In genomic region chr4:34883366-34884029, GRCm38 (mm10) we compare ENCODE assay signal across 8 mouse cellular contexts. TPM values are rescaled to one million over a fixed set of nuclear protein-coding genes. Genes with fewer than 3 reads are reported as not detected.
DNase-seq lines count a peak whose midpoint lies in the region; ATAC-seq and TF ChIP-seq lines count a peak whose summit lies in the region.

No protein-coding gene starts in this region.

- dilution Hi-C loops in CH12.LX (cut with MboI; ENCODE audit: extremely low pct_ligation_motif_present, extremely low pct_unique_long_range_greater_than_20kb, low sequenced_read_pairs), result no loop called here

- no peaks in the 10 kb centered on the region for H3K36me3 ChIP-seq in CH12.LX (replicated peaks in 1 of 2; ENCODE audit: control insufficient read depth in 1 of 2, insufficient read depth in 1 of 2, low read length in 1 of 2)
- no peaks in the 10 kb centered on the region for H3K36me3 ChIP-seq in forebrain, embryonic 14.5 days (ENCODE audit: control insufficient read depth, insufficient read depth, low read length)
- H3K36me3 ChIP-seq in liver, embryonic 14.5 days (replicated peaks; ENCODE audit: control insufficient read depth, insufficient read depth, low read depth), result no peaks in the 10 kb centered on the region

- no peak for TF ChIP-seq EP300 in CH12.LX (IDR thresholded peaks at IDR 0.05; ENCODE audit: low read length)
- TF ChIP-seq EP300 in liver, embryonic 14.5 days (IDR thresholded peaks at IDR 0.05; ENCODE audit: low read depth), result no peak

- no peak for TF ChIP-seq RAD21 in CH12.LX (IDR thresholded peaks at IDR 0.05; ENCODE audit: low read depth, low read length)

- no peaks in the 10 kb centered on the region for H3K9me3 ChIP-seq in CH12.LX (replicated peaks; ENCODE audit: low read length)
- H3K9me3 ChIP-seq in forebrain, embryonic 14.5 days (replicated peaks; ENCODE audit: control insufficient read depth, low read length), result no peaks in the 10 kb centered on the region
- no peaks in the 10 kb centered on the region for H3K9me3 ChIP-seq in liver, embryonic 14.5 days (ENCODE audit: control insufficient read depth, low read length)

- ATAC-seq in forebrain, embryonic 14.5 days, result no peak
- no peak for ATAC-seq in liver, embryonic 14.5 days (ENCODE audit: insufficient read depth)
- ATAC-seq in monocyte, adult 5-6 weeks (replicated peaks; ENCODE audit: insufficient number of reproducible peaks, low FRiP score, low TSS enrichment, poor library complexity, severe bottlenecking), result no peak
- ATAC-seq in cerebellum, adult (ENCODE audit: insufficient number of reproducible peaks, low FRiP score, low TSS enrichment), result no peak

- peaks cover 4 to 31% of the 10 kb centered on the region in 2 experiments; a peak in 3 of 4 replicates for H3K4me1 ChIP-seq in CH12.LX (ENCODE audit: control insufficient read depth in 1 of 2, insufficient read depth in 2 of 2)
- peaks cover 18% of the 10 kb centered on the region for H3K4me1 ChIP-seq in forebrain, embryonic 14.5 days (ENCODE audit: control insufficient read depth, insufficient read depth, low read length)
- peaks cover 16 to 17% of the 10 kb centered on the region in 2 experiments for H3K4me1 ChIP-seq in liver, embryonic 14.5 days (replicated peaks; ENCODE audit: control insufficient read depth in 2 of 2, insufficient read depth in 2 of 2, low read length in 1 of 2)

- intact Hi-C loops in heart, postnatal 25 days (cut with DNase I), result loop anchor here (2.0 to 10.0 kb wide), 4 partner anchors 71 to 329 kb away; partner anchors contain the start of genes Akirin2, Orc3 and Rars2

- no peaks in the 10 kb centered on the region for H3K27me3 ChIP-seq in CH12.LX (replicated peaks)
- no peaks in the 10 kb centered on the region for H3K27me3 ChIP-seq in forebrain, embryonic 14.5 days (replicated peaks; ENCODE audit: control insufficient read depth, insufficient read depth, low read length)
- H3K27me3 ChIP-seq in liver, embryonic 14.5 days (ENCODE audit: control insufficient read depth, insufficient read depth, low read length), result no peaks in the 10 kb centered on the region

- peak overlapping the region; percentile 57; the same call in 1 of the 2 replicates for H3K4me2 ChIP-seq in CH12.LX (ENCODE audit: insufficient read depth, low read depth, poor library complexity, severe bottlenecking)
- H3K4me2 ChIP-seq in forebrain, embryonic 14.5 days (ENCODE audit: low read length), result peak overlapping the region; percentile 54
- H3K4me2 ChIP-seq in liver, embryonic 14.5 days (ENCODE audit: low read depth), result peak overlapping the region; percentile 86

- in situ Hi-C loops in CH12.LX (cut with MboI; ENCODE audit: low pct_ligation_motif_present, low pct_unique_long_range_greater_than_20kb, low sequenced_read_pairs), result no loop called here

- H3K79me2 ChIP-seq in CH12.LX (replicated peaks; ENCODE audit: control insufficient read depth, extremely low read depth, insufficient read depth, poor library complexity, severe bottlenecking), result peaks cover 38% of the 10 kb centered on the region

- WGBS in forebrain, embryonic 14.5 days, result 52% methylated on average over 16 of the region's 16 CpGs
- 50% methylated on average over 16 of the region's 16 CpGs for WGBS in liver, embryonic 14.5 days (ENCODE audit: insufficient replicate concordance)

- peak overlapping the region; percentile 69 to 97 (median 88) for H3K4me3 ChIP-seq in CH12.LX (replicated peaks in 1 of 3; ENCODE audit: low read depth in 2 of 3, low read length in 2 of 3, poor library complexity in 1 of 3)
- peak overlapping the region; percentile 96 for H3K4me3 ChIP-seq in forebrain, embryonic 14.5 days (ENCODE audit: low read depth, low read length)
- peak overlapping the region; percentile 86 to 98; a peak in 3 of 4 replicates for H3K4me3 ChIP-seq in liver, embryonic 14.5 days (ENCODE audit: insufficient read depth in 1 of 2, low read depth in 2 of 2, low read length in 2 of 2)

- peak; percentile 72 for DNase-seq in heart, adult 11 months
- no peak for DNase-seq in heart, postnatal 25 days (ENCODE audit: low spot score)
- DNase-seq in CH12.LX (ENCODE audit: extremely low read depth), result no peak
- DNase-seq in forebrain, embryonic 14.5 days (ENCODE audit: low spot score), result peak; percentile 25
- DNase-seq in liver, embryonic 14.5 days (ENCODE audit: low read depth in 3 of 3, low spot score in 3 of 3), result no peak
- no peak for DNase-seq in adrenal gland, postnatal 25 days

- no peak overlapping the region for H3K27ac ChIP-seq in CH12.LX (ENCODE audit: insufficient read depth, low read depth)
- H3K27ac ChIP-seq in forebrain, embryonic 14.5 days (ENCODE audit: low read depth, low read length), result peak overlapping the region; percentile 99
- peak overlapping the region; percentile 43 for H3K27ac ChIP-seq in liver, embryonic 14.5 days

- no peak for TF ChIP-seq CTCF in CH12.LX (conservative IDR thresholded peaks at IDR 0.05 in 1 of 2, IDR thresholded peaks at IDR 0.05 in 1 of 2; ENCODE audit: low read depth in 2 of 2, low read length in 2 of 2)
- no peak for TF ChIP-seq CTCF in liver, embryonic 14.5 days (IDR thresholded peaks at IDR 0.05; ENCODE audit: low read depth)

- TF ChIP-seq POLR2A in CH12.LX (IDR thresholded peaks at IDR 0.05; ENCODE audit: low read depth, low read length), result no peak

- H3K9ac ChIP-seq in CH12.LX (ENCODE audit: insufficient read depth, low read depth), result peak overlapping the region; percentile 93
- H3K9ac ChIP-seq in forebrain, embryonic 14.5 days (ENCODE audit: low read length), result peak overlapping the region; percentile 100
- H3K9ac ChIP-seq in liver, embryonic 14.5 days (replicated peaks), result peak overlapping the region; percentile 87

TF ChIP-seq in CH12.LX, 34 proteins besides CTCF, POLR2A, EP300 and RAD21:
- TF ChIP-seq ZMIZ1 (IDR thresholded peaks at IDR 0.05; ENCODE audit: low read depth, low read length), result no peak
- no peak for TF ChIP-seq CHD2 (IDR thresholded peaks at IDR 0.05; ENCODE audit: low read length)
- TF ChIP-seq ZNF384 (IDR thresholded peaks at IDR 0.05; ENCODE audit: low read depth, low read length), result no peak
- no peak for TF ChIP-seq USF1 (IDR thresholded peaks at IDR 0.05; ENCODE audit: low read depth, low read length)
- no peak for TF ChIP-seq ETS1 (conservative IDR thresholded peaks at IDR 0.05; ENCODE audit: low read depth, low read length)
- TF ChIP-seq SIN3A (IDR thresholded peaks at IDR 0.05; ENCODE audit: low read length), result no peak
- TF ChIP-seq MAZ (IDR thresholded peaks at IDR 0.05; ENCODE audit: low read depth, low read length), result no peak
- TF ChIP-seq NRF1 (IDR thresholded peaks at IDR 0.05; ENCODE audit: low read depth, low read length), result no peak
- no peak for TF ChIP-seq MAX (IDR thresholded peaks at IDR 0.05; ENCODE audit: low read length)
- no peak for TF ChIP-seq MEF2A (IDR thresholded peaks at IDR 0.05; ENCODE audit: borderline replicate concordance, low read depth, low read length)
- TF ChIP-seq HCFC1 (IDR thresholded peaks at IDR 0.05; ENCODE audit: low read depth, low read length), result no peak
- no peak for TF ChIP-seq ZKSCAN1 (IDR thresholded peaks at IDR 0.05; ENCODE audit: borderline replicate concordance, low read depth, low read length)
- no peak for TF ChIP-seq IRF4 (IDR thresholded peaks at IDR 0.05; ENCODE audit: low read depth, low read length)
- TF ChIP-seq MXI1 (IDR thresholded peaks at IDR 0.05; ENCODE audit: low read depth, low read length), result no peak
- TF ChIP-seq JUN (IDR thresholded peaks at IDR 0.05; ENCODE audit: insufficient read depth, low read depth, low read length), result no peak
- TF ChIP-seq ZC3H11A (IDR thresholded peaks at IDR 0.05; ENCODE audit: low read depth, low read length), result no peak
- no peak for TF ChIP-seq PAX5 (IDR thresholded peaks at IDR 0.05; ENCODE audit: low read length)

RNA-seq across cellular contexts. Expression of gene Zfp292, which starts 0.7 kb away (rescaled TPM):
- total RNA-seq in heart, postnatal 25 days (2021), result 10 to 100 TPM; 14.6 to 15.6 TPM
- total RNA-seq in CH12.LX (2012; rRNA removed), result 8.3 and 9.5 TPM in 2 replicates
- total RNA-seq in CH12.LX (2014; rRNA removed), result 13.6 and 14.2 TPM in 2 replicates
- 10.1 and 11.4 TPM in 2 replicates for polyA plus RNA-seq in CH12.LX (2012; ENCODE audit: insufficient read length, low read depth)
- 38.8 and 41.6 TPM in 2 replicates for polyA plus RNA-seq in forebrain, embryonic 14.5 days (2014; fragmentation: Nextera tagmentation; extraction: Ambion mirVana)
- polyA plus RNA-seq in liver, embryonic 14.5 days (2012; rRNA removed), result 1.7 and 2.5 TPM in 2 replicates
- polyA plus RNA-seq in liver, embryonic 14.5 days (2014; fragmentation: Nextera tagmentation; extraction: Ambion mirVana), result 4.7 and 4.9 TPM in 2 replicates
- total RNA-seq in adrenal gland, postnatal 25 days (2021), result 22.6 TPM in 2 replicates
- total RNA-seq in monocyte, adult 5-6 weeks (2017), result 37.5 to 73.6 TPM (median 44.9 TPM) in 3 replicates

RNA-seq across cellular contexts. Expression of gene Cga, which starts 10.1 kb away (rescaled TPM):
- not detected for total RNA-seq in heart, postnatal 25 days (2021)
- total RNA-seq in CH12.LX (2012; rRNA removed), result not detected in 2 replicates
- not detected in 2 replicates for total RNA-seq in CH12.LX (2014; rRNA removed)
- polyA plus RNA-seq in CH12.LX (2012; ENCODE audit: insufficient read length, low read depth), result not detected in 2 replicates
- 0.36 TPM in 1 of 2 replicates, not detected in the other for polyA plus RNA-seq in forebrain, embryonic 14.5 days (2014; fragmentation: Nextera tagmentation; extraction: Ambion mirVana)
- not detected in 2 replicates for polyA plus RNA-seq in liver, embryonic 14.5 days (2012; rRNA removed)
- not detected in 2 replicates for polyA plus RNA-seq in liver, embryonic 14.5 days (2014; fragmentation: Nextera tagmentation; extraction: Ambion mirVana)
- total RNA-seq in adrenal gland, postnatal 25 days (2021), result not detected in 2 replicates
- total RNA-seq in monocyte, adult 5-6 weeks (2017), result 1.9 TPM in 1 of 3 replicates, not detected in the others

Comparison
In these comparisons a context has a peak if more than half of its experiments do, and no peak if none do; other contexts are left out.
1. DNase-seq: peak in heart, adult 11 months (single experiment) and forebrain, embryonic 14.5 days (single experiment); none in heart, postnatal 25 days (single experiment), CH12.LX (single experiment), liver, embryonic 14.5 days (0 of 3) and adrenal gland, postnatal 25 days (single experiment).
2. Peak in every context shown above with its lines, with median percentiles within 50 percentile points of each other: H3K4me2 ChIP-seq, H3K4me3 ChIP-seq and H3K9ac ChIP-seq.